Mouse (Mus musculus) large intestine, adult 2 months (tissue): ENCODE data around the gene Fancf. TPM values are rescaled to one million over a fixed set of nuclear protein-coding genes. Genes with fewer than 3 reads are reported as not detected.

ENCODE experiments used
- DNase-seq: peaks from one replicate; pipeline ENCODE4 v3.0.0-alpha.2; 2012; ENCODE audit warnings: low read depth, low spot score
- WGBS: fragments of 180-500 bp; shearing (Covaris S2); methylation state at CpG from one replicate; pipeline ENCODE4 v1.1.7; 2018; 5-methylcytosine and 5-hydroxymethylcytosine counted together
- polyA plus RNA-seq: library from polyadenylated mRNA; depleted of rRNA; stranded (reverse); fragments of >200 nt; gene quantifications from 2 replicates; pipeline ENCODE4 v1.2.3, GENCODE M21; 2012; rRNA removed

Fancf gene
- polyA plus RNA-seq: 4.3 and 6.2 TPM in 2 replicates

DNA sequence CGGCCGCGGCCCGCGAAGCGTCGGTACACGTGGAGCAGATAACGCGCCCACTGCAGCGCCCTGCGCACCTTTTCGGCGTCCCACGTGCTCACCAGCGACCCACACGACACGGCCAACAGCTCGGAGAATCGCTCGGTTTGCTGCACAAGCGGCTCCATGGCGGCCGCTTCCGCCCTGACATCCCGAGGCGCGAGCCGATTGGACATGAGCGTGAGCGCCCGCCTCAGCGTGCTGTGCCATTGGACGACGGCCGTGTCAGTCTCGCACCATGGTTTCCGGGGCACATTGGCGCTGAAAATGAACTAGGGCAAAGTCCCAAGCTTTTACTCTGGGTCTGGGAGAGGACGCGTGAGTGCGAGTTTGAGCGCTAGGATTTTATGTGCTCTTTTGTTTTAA, at the start of gene Fancf:
Gene Fancf (minus strand): TSS at position 171 of the 396 bp plus-strand sequence.
- WGBS: under 1% methylated on average over 43 of the region's 43 CpGs

DNA sequence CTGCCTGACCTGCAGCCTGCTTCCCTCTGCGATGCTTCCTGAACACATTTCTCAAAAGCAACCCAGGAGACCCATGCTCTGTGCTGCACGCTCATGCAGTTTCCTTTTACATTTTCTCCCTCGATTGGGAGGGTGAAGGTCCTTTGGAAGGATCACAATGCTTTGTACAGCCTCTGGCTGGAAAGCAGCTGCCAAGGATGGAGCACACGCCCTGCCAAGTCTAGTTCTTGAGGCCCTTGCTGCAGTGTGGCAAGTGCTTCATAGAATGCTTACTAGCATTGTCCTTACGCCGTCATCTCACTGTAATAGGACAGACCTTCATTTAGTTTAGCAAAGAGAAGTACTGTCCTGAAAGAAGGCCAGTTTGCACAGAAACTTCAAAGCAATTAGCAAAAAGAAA, 37.0 kb upstream of the Fancf start:
- WGBS: 69% methylated on average over 6 of the region's 6 CpGs
- no peak for DNase-seq

More for the DNA sequence above, at the start of gene Fancf:
- DNase-seq: peak; percentile 81

DNA sequence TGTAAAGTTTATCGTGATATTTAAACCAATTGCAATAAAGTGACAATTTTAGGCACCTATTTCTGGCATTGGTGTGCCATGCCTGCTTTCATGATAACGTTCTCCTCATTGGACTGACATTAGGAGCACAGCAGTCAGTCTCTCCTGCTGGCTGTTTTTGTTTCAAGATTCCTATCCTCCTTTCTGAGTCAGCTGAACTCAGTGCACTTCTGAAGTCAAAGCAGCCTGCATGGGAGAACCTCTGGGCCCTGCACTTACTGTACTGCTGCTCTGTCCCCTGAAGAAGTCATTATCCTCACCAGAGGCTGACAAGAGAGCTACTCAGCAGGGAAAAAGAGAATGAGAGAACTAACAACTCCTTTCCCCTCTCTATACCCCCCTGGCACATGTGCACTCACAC, 32.9 kb upstream of the Fancf start:
- WGBS: 71% methylated on average over 2 of the region's 2 CpGs
- DNase-seq: no peak

DNA sequence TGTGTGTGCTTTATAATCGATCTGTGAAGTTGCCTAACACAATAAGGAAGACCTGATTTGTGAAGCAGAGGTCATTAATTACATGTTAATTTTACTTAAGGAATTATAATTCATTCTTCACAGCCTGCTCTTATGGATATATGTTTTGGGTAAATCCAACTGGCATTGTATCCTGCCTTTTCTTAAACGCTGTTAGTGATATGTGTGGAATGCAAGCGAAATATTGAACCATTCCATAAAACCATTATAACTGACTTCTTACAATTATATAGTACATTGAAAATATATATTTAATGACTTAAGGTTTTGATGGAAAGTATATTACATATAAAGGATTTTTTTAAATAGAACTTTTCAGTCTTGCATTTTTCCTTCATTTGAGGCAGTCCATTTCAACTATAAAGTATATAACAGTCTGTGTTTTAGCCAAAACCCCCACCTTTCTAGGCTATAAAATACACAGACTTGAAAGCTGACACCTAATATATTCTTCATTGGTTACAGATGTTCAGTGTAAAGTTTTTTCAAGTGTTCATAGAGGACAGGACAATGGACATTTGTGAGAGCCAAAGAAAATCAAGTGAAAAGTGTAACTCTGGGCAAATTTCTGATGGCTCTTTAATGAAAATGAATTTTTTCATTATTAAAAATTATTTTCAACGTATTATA, 32.2 kb upstream of the Fancf start:
- WGBS: 81% methylated on average over 4 of the region's 4 CpGs
- no peak for DNase-seq

DNA sequence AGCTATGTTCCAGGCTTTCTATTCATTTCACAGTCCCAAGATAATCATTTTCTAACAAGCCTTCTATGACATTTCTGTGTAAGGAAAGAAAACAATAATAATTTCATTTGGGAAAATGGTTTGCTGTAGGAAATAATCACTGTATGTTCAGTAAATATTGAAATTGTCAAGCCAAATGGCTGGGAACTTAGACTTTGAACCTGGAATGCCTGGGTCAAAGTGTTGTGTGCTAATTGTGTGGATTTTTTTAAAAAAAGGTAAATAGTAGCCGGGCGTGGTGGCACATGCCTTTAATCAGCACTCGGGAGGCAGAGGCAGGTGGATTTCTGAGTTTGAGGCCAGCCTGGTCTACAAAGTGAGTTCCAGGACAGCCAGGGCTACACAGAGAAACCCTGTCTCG, 30.9 kb upstream of the Fancf start:
- DNase-seq: no peak
- WGBS: 48% methylated on average over 4 of the region's 4 CpGs

DNA sequence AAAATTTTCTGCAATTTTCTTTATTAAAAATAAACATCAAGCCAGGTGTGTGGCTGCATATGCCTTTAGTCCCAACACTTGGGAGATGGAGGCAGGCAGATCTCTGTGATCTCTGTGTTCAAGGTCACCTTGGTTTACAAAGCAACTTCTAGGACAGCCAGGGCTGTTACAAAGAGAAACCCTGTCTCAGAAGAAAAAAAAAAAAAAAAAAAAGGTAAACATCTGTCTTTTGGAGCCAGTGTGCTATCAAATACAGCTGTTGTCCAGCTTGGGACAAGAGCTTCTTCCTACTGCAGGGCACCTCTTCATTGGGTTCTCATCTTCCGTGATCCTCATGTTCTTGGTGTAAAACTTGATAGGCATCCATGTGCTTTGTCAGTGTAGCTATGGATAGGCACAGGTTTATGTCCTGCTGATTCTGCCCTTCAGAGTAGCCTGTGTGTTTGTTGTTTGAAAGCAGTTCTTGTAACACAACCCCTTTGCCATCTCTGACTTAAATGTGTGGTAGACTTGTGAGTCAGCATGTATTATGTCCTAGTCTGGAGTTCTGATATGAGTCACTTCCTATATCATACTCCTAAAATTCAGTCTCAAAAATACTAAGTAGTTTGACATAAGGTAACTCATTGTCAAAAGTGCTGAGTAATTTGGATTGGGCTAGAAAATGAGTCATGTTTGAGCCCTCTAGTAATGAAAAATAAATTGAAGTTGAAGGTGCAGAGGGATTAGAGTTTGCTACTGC, 30.3 kb upstream of the Fancf start:
- 91% methylated on average over 1 of the region's 1 CpGs for WGBS

DNA sequence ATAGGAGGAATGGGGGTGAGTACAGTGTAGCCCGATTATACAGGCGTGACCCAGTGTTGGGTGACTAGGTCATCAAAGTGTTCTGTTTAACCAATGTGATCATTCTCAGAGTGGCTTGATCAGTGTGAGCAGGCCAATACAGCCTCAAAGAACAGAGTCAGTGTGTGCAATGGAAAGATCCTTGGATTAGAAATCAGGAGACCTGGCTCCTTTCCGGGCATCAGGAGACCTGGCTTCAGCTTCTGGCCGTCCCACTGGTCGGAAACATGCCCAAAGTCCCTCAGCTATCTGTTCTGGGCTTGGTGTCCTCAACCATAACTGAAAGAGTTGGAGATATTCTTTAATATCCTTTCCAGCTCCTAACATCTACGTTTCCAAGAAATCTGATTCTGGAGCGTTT, 27.5 kb upstream of the Fancf start:
- 89% methylated on average over 7 of the region's 7 CpGs for WGBS
- DNase-seq: no peak

More for the DNA sequence above, 30.3 kb upstream of the Fancf start:
- DNase-seq: no peak

DNA sequence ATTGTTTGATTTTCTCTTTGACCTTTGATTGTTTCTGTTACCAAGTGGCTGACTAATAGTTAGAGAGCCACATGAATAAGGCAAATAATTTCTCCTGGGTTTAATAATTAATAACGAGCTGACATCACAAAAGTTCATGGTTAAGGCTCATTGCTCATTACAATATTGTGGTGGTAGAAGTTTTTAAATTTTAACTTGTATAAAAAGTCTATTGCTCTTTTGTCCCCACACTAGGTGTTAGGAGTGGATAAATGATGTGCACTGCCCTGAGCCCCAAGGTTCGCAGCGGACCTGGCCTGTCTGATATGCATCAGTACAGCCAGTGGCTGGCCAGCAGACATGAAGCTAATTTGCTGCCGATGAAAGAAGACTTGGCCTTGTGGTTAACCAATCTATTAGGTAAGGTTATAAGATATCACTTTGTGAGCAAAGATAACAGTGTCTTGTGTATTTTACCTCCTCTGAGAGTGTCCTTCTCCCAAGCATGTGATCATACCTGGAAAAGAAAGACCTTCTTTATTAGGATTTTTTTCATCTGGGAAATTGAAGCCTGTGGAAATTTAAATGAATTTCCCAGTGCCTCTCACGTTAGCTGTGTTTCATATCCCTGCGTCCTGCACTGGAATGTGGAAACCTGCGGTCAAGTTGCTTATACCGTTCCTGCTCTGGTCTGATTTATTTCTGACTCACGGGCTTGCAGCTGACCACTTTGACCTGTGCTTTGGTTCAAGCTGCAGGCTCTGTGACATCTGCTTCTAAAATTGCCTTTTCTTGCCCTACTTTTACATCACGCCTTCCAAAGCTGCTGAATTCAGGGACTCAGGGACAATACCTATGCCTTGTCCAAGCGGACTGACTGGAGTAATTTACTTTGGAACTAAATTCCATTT, 25.9 kb upstream of the Fancf start:
- no peak for DNase-seq
- 84% methylated on average over 11 of the region's 11 CpGs for WGBS

DNA sequence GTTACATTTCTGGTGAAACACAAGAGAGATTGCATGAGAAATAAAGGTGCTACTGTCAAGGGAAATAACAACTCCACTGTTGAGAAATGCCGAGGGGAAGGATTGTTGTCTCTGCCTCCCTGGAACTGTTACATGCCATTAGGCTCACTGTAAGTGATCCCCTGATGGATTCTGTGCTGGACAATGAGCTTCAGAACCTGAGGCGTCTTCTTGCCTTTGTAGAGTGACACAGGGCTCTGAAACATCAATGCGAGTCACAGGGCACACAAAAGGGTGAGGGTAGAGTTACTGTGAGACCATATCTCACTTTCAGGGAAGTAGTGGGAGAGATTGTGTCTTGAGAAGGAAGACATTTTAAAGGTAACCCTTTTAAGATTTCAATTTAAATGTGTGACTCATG, 23.3 kb upstream of the Fancf start:
- 77% methylated on average over 3 of the region's 3 CpGs for WGBS
- no peak for DNase-seq

DNA sequence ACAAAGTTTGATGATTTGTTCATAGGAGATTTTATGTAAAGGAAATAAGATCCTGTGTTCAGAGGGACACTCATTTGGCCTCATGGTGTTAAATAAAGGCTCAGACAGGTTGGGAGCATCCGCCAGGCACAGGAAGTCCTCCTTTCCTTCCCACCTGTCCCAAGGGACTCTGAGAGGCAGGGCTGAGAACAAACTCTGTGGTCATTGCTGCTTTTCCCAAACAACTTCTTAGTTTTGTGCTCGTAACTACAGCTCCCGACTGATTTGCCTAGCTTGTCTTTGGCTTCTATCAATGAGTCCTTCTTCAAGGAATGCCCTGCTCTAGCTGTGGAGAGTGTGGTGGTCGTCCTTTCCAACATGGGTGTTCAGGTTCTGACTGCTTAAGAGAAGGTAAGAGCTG, 18.1 kb upstream of the Fancf start:
- 78% methylated on average over 4 of the region's 4 CpGs for WGBS
- DNase-seq: no peak

DNA sequence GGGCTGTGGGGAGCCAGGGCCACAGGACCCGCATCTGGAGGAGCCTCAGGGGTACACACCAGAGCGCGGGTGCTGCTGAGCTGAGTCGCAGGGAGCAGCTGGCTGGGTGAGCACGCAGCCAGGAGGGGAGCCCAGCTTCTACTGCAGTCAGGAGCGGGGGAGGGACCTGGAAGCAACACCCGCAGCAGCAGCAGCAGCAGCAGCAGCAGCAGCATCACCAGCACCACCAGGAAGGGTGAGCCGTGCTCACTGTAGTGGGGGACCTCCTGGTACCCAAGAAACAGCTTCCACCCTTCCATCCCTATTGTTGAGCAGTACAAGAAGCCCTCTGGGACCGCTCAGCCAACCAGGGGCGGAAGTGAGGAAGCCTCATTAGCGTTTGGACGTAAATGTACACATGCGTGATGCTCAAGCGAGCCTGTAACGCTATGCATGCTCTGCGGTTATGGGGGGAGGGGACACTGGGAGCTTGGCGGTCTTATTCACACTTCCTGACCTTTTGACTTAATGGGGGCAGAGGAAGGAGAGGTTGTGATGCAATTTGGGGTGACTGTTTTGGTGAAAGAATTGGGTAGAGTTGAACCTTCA, 17.2 kb upstream of the Fancf start:
- no peak for DNase-seq
- WGBS: 8% methylated on average over 17 of the region's 17 CpGs

DNA sequence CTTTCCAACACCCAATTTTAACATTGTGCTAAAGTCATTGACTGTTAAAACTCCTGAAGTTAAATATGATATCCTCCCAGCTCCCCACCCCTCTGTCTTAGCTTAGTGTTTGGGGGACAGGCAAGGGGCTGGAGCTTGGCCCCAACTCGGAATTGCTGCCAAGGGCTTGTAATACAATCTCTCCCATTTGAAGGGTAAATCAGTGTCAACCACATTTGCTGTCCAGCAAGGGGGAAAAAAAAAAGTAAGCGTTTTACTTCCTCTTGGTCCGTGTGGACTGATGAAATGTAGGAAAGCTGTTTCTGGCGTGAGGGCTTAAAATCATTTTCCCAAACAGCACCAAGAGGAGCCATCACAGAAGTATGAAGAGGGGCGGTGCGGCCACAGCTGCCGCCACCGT, 16.7 kb upstream of the Fancf start:
- DNase-seq: no peak
- WGBS: 6% methylated on average over 8 of the region's 8 CpGs

DNA sequence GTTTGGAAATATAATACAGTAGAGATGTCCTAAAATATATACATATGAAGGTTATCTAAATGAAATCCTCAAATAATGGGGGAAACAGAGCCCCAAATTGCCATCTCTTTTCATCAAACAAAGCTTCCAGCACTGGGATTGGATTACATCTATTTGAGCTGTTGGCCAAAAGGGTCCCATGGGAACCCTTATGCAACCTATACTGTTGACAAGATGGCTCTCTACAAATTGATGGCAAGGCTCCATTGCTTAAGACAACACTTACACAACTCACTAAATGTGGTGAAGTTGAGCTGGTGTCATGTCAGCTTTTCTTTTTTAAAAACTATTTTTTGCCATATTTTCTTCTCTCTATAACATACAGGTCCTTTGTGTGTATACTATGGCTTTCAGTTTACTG, 14.2 kb upstream of the Fancf start:
- DNase-seq: no peak

DNA sequence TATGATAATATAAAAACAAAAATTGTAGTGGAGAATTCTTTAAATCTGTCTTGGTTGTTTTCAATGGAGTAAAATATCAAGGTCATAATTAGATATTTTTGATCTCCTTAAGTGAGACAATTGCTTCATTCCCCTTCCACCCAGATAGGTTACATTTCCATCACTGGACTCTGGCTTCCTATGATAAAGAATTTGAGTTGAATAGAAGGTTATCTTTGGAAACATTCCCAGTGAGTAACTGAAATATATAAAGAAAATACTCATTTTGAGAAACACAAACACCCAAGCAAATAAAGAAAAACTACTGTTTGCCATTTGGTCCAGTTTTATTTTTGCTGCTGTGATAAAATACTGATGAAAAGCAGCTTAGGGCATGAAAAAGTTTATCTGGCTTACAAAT, 10.5 kb upstream of the Fancf start:
- DNase-seq: no peak

DNA sequence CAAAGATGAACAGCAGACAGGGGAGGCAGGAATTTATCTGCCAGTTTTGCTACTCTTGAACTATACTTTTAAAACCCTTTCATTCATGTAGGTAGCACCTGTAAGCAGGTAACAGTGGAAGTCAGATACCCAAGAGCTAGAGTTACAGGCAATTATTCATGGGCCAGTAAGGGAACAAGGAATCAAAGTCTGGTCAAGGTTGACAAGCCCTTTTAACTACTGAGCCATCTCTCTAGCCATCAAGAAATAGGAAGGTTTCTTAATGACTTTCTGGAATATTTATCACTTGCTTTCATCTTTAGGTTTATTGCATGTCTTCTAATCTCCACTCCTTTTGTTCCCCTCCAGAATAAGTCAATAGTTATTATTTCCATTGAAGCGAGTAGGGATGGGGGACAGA, 10.0 kb upstream of the Fancf start:
- WGBS: 81% methylated on average over 1 of the region's 1 CpGs
- no peak for DNase-seq

DNA sequence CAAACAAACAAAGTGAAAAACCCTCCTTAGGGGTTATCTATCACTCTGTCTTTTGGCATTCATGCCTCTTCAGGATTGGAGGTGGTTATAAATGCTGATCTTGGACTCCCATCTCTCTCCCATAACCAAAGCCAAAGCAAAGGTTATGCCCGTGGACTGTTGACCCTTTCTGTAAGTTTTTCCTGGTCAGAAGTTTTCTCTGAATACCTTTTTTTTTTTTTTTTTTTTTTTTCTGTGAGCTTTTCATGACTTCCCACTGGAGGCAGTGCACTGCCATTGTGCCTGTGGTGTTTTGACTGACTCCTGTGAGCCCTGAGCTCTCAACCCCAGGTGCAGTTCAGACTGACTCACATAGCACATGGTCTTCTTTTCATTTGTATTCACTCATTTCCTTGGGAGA, 5.9 kb upstream of the Fancf start:
- no peak for DNase-seq
- WGBS: 63% methylated on average over 1 of the region's 1 CpGs

DNA sequence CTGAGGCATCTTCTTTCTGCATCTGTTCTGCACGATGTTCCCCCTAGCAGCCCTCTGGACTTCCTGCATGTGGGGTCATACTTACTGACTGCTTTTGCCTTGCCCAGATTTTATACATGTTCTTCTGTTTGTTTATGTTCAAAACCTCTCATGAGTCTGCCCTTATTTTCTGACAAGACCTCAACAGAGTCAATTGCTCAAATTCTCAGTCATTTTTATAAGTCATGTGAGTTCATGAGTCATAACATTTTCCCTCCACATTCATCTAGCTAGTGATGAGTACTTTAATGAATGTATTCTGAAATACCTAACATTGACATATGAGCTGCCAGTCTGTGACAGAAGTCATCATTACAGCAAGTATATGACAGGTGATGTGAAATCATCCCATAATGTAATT, 3.3 kb upstream of the Fancf start:
- WGBS: 57% methylated on average over 1 of the region's 1 CpGs
- DNase-seq: no peak

DNA sequence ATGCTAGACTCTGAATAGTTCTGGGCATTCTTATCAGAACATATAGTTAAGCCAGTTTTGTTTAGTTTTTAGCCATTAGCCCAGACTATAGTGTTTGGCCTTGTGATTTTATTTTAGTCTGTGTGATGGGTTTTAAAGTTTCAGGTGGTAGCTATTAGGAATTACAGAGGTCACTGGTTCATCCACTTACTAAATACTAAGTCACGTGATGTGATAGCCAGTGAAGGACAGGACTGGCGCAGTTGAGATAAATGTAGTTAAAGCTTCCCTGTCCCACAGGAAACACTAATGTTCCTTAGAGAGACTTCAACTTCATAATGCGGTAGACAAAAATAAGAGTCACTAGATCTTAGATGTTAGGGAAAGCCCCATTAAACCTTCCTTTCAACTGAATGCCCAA, 775 bp upstream of the Fancf start:
- DNase-seq: no peak
- 55% methylated on average over 3 of the region's 3 CpGs for WGBS

DNA sequence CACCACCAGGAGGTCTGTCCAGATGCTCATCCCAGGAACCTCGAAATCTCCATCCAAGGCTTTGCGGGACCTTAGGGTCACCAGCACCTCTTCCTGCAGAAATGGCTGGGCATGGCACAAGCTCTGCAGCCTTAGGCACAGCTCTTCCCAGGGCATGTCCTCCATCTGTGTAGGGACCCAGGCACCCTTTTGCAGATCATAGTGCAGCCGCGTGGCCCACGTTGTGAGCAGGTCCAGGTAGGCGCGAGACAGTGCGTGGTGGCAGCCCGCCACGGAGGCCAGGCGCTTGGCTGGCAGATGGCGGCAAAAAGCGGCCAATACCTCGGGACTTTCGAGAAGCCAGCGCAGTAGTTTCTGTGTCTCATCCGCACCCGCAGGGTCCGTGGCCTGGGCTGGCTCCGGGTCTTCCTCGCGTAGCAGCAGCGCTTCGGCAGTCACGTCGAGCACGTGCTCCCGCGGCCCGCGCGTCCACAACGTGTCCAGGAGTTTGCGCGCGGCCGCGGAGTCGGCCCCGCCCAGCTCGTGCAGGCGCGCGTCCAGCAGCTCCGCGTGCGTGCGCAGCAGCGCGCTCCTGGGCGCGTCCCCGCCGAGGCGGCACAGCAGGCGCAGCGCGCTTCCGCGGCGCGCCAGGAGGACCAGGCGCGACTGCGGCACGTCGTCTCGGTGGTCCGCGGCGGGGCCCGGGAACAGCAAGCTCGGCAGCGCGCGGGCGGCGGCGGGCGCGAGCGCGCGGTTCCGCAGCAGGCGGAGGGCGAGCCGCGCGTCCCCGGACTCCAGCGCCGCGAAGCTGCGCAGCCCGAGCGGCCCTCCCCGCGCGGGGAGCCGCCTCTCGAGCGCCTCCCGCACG, 594 bp downstream of the Fancf start, which contains the start of gene Gas2:
Gene Gas2 (plus strand): TSS at position 766 of the 847 bp plus-strand sequence.
- WGBS: 10% methylated on average over 105 of the region's 105 CpGs
- DNase-seq: peak; percentile 28
